Mouse (Mus musculus) kidney, adult 8-10 months (tissue): Measurements from ENCODE around the gene Enc1.

ENCODE experiments used
- DNase-seq, 2 experiments: peaks; one replicate each; pipeline ENCODE4 v3.0.0; 2022

The Enc1 gene

GRCm38 (mm10) chr13:97227795-97228194 lies 13.1 kb upstream of the Enc1 start:
- DNase-seq, result no peak

- no peak for DNase-seq
Measured at GRCm38 (mm10) chr13:97230101-97230500, 10.8 kb upstream of the Enc1 start.

- no peak for DNase-seq
Measured at GRCm38 (mm10) chr13:97233092-97233491, 7.8 kb upstream of the Enc1 start.

- DNase-seq, result peak; percentile 60 to 83
Measured at GRCm38 (mm10) chr13:97234785-97235417, 6.0 kb upstream of the Enc1 start.

- no peak for DNase-seq
Measured at GRCm38 (mm10) chr13:97235911-97236310, 5.0 kb upstream of the Enc1 start.

- DNase-seq, result no peak
Measured at GRCm38 (mm10) chr13:97237700-97238099, 3.2 kb upstream of the Enc1 start.

GRCm38 (mm10) chr13:97238181-97238981 lies 2.5 kb upstream of the Enc1 start:
- DNase-seq, result no peak

GRCm38 (mm10) chr13:97239343-97240180 lies 1.3 kb upstream of the Enc1 start:
- DNase-seq, result peak; percentile 35 to 36

- DNase-seq, result peak; percentile 72 to 77
Measured at GRCm38 (mm10) chr13:97240279-97240964, 483 bp upstream of the Enc1 start.

GRCm38 (mm10) chr13:97241787-97242280 lies 929 bp downstream of the Enc1 start:
- no peak for DNase-seq

- DNase-seq, result no peak
Measured at GRCm38 (mm10) chr13:97242716-97243115, 1.8 kb downstream of the Enc1 start.

- DNase-seq, result no peak
Measured at GRCm38 (mm10) chr13:97243962-97244711, 3.2 kb downstream of the Enc1 start.

GRCm38 (mm10) chr13:97244712-97245105 lies 3.8 kb downstream of the Enc1 start:
- DNase-seq, result no peak

GRCm38 (mm10) chr13:97245157-97245556 lies 4.3 kb downstream of the Enc1 start:
- DNase-seq, result no peak

GRCm38 (mm10) chr13:97246217-97246616 lies 5.3 kb downstream of the Enc1 start:
- no peak for DNase-seq

- no peak for DNase-seq
Measured at GRCm38 (mm10) chr13:97247754-97248153, 6.8 kb downstream of the Enc1 start.

GRCm38 (mm10) chr13:97249051-97249461 lies 8.2 kb downstream of the Enc1 start:
- DNase-seq, result no peak

- no peak for DNase-seq
Measured at GRCm38 (mm10) chr13:97249507-97250078, 8.7 kb downstream of the Enc1 start.

- no peak for DNase-seq
Measured at GRCm38 (mm10) chr13:97250148-97250547, 9.2 kb downstream of the Enc1 start.

- DNase-seq, result no peak
Measured at GRCm38 (mm10) chr13:97250551-97251380, 9.9 kb downstream of the Enc1 start.

- DNase-seq, result no peak
Measured at GRCm38 (mm10) chr13:97251736-97252135, 10.8 kb downstream of the Enc1 start.
